Mouse (Mus musculus): Measurements from ENCODE around the gene Syne1. TPM values are rescaled to one million over a fixed set of nuclear protein-coding genes. Genes with fewer than 3 reads are reported as not detected.
A peak's percentile ranks its signal among the peaks of the same experiment; 100 is the strongest.

The Syne1 gene
- polyA plus RNA-seq, 1 experiment from 2014 or later = 18.2 TPM

GRCm38 (mm10) chr10:5336394-5336793 lies 214.9 kb downstream of the Syne1 start:
- H3K9me3 ChIP-seq (replicated peaks) = no peaks in the 10 kb centered on the region
- no peak overlapping the region for H3K9ac ChIP-seq (replicated peaks)
- H3K27ac ChIP-seq (replicated peaks) = no peak overlapping the region
- no peaks in the 10 kb centered on the region for H3K36me3 ChIP-seq
- no peak overlapping the region for H3K4me2 ChIP-seq
- ATAC-seq (ENCODE audit: low FRiP score) = no peak
- no peaks in the 10 kb centered on the region for H3K4me1 ChIP-seq
- no peaks in the 10 kb centered on the region for H3K27me3 ChIP-seq (replicated peaks)
- no peak overlapping the region for H3K4me3 ChIP-seq (replicated peaks)

DNA sequence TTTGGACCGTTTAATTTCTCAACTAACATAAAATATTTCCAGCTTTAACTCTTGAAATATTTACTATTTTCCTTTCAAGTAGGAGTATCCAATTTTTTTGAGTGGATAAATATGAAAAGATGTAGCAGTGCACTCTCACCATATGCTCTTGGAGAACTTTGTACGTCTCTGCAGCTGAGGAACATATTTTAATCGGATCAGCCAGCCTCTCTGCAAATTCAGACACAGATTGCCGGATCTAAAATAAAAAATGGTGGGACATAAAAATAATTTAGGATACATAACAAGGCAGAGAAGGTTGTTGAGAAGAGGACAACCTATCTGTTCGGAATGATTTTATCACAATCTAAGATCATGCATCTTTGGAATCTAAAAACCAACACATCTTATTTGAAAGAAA lies 218.5 kb downstream of the Syne1 start:
- Histone ChIP-seq H3K4me3 (replicated peaks) (no peak overlapping the region), H3K9ac (replicated peaks) (no peak overlapping the region), H3K27ac (replicated peaks) (no peak overlapping the region), H3K4me2 (no peak overlapping the region), H3K4me1 (no peaks in the 10 kb centered on the region), H3K27me3 (replicated peaks) (no peaks in the 10 kb centered on the region), H3K9me3 (replicated peaks) (no peaks in the 10 kb centered on the region), H3K36me3 (peaks cover 3% of the 10 kb centered on the region; the same call in 1 of the 2 replicates)
- ATAC-seq (ENCODE audit: low FRiP score) = no peak
- 92% methylated on average over 5 of the region's 5 CpGs for WGBS

- Histone ChIP-seq H3K9me3 (replicated peaks) (no peaks in the 10 kb centered on the region), H3K27ac (replicated peaks) (no peak overlapping the region), H3K4me1 (no peaks in the 10 kb centered on the region), H3K9ac (replicated peaks) (no peak overlapping the region), H3K36me3 (peaks cover 3% of the 10 kb centered on the region; the same call in 1 of the 2 replicates), H3K27me3 (replicated peaks) (no peaks in the 10 kb centered on the region), H3K4me2 (no peak overlapping the region), H3K4me3 (replicated peaks) (no peak overlapping the region)
- 80% methylated on average over 9 of the region's 9 CpGs for WGBS
- no peak for ATAC-seq (ENCODE audit: low FRiP score)
Observed at GRCm38 (mm10) chr10:5326716-5327115, 224.6 kb downstream of the Syne1 start.

DNA sequence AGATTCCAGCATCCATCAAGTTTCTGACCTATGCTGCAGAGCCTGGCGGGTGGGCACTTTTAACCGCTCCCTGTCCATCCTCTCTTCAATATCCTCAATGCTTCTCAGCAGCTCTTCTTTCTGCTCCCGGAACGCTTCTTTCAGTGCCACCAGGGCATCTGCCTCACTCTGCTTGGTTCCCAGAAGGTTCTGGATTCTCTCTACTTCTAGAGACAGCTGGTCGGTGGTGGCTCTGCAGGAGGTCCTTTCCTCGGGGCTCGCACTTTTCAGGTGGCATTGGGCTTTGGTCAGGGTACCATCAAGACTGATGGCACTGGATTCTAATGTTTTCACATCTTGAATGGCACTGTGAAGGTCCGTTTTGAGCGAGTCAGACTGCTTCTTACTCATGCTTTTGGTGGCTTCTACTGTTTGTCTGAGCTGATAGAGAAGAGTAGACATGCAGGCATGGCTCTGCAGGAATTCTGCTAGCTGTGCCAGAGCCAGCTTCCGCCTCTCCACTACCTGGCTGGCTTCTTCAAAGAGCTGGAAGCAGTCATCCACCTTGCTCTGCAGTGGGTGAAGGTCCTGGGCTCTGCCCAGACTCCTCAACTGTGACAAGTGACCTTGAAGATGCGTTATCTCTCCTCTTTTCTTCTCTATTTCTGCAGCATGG lies 227.4 kb downstream of the Syne1 start:
- Histone ChIP-seq H3K4me1 (no peaks in the 10 kb centered on the region), H3K4me3 (replicated peaks) (no peak overlapping the region), H3K4me2 (no peak overlapping the region), H3K27ac (replicated peaks) (no peak overlapping the region), H3K9ac (replicated peaks) (no peak overlapping the region), H3K9me3 (replicated peaks) (no peaks in the 10 kb centered on the region), H3K36me3 (no peaks in the 10 kb centered on the region), H3K27me3 (replicated peaks) (no peaks in the 10 kb centered on the region)
- no peak for ATAC-seq (ENCODE audit: low FRiP score)
- 94% methylated on average over 11 of the region's 11 CpGs for WGBS

GRCm38 (mm10) chr10:5322562-5322961 lies 228.7 kb downstream of the Syne1 start:
- no peak overlapping the region for H3K27ac ChIP-seq (replicated peaks)
- WGBS = 49% methylated on average over 7 of the region's 7 CpGs
- H3K36me3 ChIP-seq = no peaks in the 10 kb centered on the region
- H3K4me2 ChIP-seq = no peak overlapping the region
- H3K4me1 ChIP-seq = no peaks in the 10 kb centered on the region
- H3K9me3 ChIP-seq (replicated peaks) = no peaks in the 10 kb centered on the region
- no peaks in the 10 kb centered on the region for H3K27me3 ChIP-seq (replicated peaks)
- H3K4me3 ChIP-seq (replicated peaks) = no peak overlapping the region
- H3K9ac ChIP-seq (replicated peaks) = no peak overlapping the region
- ATAC-seq (ENCODE audit: low FRiP score) = no peak

DNA sequence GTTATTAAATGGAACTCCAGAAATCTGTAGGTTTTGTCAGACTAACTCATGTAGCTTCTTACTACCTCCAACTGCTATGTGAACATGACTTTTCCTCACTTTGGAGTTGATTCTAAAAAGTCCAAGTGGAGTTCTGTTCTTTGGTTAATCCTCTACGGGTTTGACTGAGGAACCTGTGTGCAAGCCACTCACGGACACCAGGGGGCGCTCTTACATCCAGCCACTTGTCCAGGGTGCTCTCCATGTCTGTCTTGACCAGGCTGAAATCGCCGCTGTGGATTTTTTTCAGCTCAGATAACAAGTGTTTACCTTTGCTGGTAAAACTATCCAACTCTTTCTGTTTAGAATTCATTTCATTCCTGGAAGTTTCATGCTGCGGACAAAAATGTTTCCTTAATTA lies 233.7 kb downstream of the Syne1 start:
- H3K27me3 ChIP-seq (replicated peaks) = no peaks in the 10 kb centered on the region
- no peak overlapping the region for H3K27ac ChIP-seq (replicated peaks)
- no peaks in the 10 kb centered on the region for H3K9me3 ChIP-seq (replicated peaks)
- no peak for ATAC-seq (ENCODE audit: low FRiP score)
- H3K36me3 ChIP-seq = 0 out of 2 replicates have a peak, but pooled peaks cover 2% of the 10 kb centered on the region
- no peak overlapping the region for H3K4me2 ChIP-seq
- H3K4me3 ChIP-seq (replicated peaks) = no peak overlapping the region
- H3K4me1 ChIP-seq = no peaks in the 10 kb centered on the region
- H3K9ac ChIP-seq (replicated peaks) = no peak overlapping the region
- WGBS = 28% methylated on average over 6 of the region's 6 CpGs

GRCm38 (mm10) chr10:5312437-5312836 lies 238.8 kb downstream of the Syne1 start:
- peaks cover 8% of the 10 kb centered on the region; the same call in 1 of the 2 replicates for H3K4me1 ChIP-seq
- H3K36me3 ChIP-seq = 0 out of 2 replicates have a peak, but pooled peaks cover 2% of the 10 kb centered on the region
- no peak overlapping the region for H3K27ac ChIP-seq (replicated peaks)
- no peak overlapping the region for H3K4me2 ChIP-seq
- no peak overlapping the region for H3K9ac ChIP-seq (replicated peaks)
- 57% methylated on average over 4 of the region's 4 CpGs for WGBS
- no peak overlapping the region for H3K4me3 ChIP-seq (replicated peaks)
- no peaks in the 10 kb centered on the region for H3K9me3 ChIP-seq (replicated peaks)
- no peaks in the 10 kb centered on the region for H3K27me3 ChIP-seq (replicated peaks)
- ATAC-seq (ENCODE audit: low FRiP score) = no peak

GRCm38 (mm10) chr10:5309961-5310713 lies 241.1 kb downstream of the Syne1 start:
- Histone ChIP-seq H3K36me3 (no peaks in the 10 kb centered on the region), H3K4me1 (peaks cover 8% of the 10 kb centered on the region; the same call in 1 of the 2 replicates), H3K4me3 (replicated peaks) (no peak overlapping the region), H3K4me2 (no peak overlapping the region), H3K9ac (replicated peaks) (no peak overlapping the region), H3K27me3 (replicated peaks) (no peaks in the 10 kb centered on the region), H3K27ac (replicated peaks) (no peak overlapping the region), H3K9me3 (replicated peaks) (no peaks in the 10 kb centered on the region)
- 0 out of 2 replicates have a peak, but pooled peaks have one; percentile 46 for ATAC-seq (ENCODE audit: low FRiP score)
- WGBS = 23% methylated on average over 4 of the region's 4 CpGs

- no peaks in the 10 kb centered on the region for H3K36me3 ChIP-seq
- no peak overlapping the region for H3K4me3 ChIP-seq (replicated peaks)
- no peak for ATAC-seq (ENCODE audit: low FRiP score)
- H3K27me3 ChIP-seq (replicated peaks) = no peaks in the 10 kb centered on the region
- no peak overlapping the region for H3K27ac ChIP-seq (replicated peaks)
- peak overlapping the region; percentile 9; the same call in 1 of the 2 replicates for H3K4me2 ChIP-seq
- H3K4me1 ChIP-seq = peaks cover 8% of the 10 kb centered on the region; the same call in 1 of the 2 replicates
- H3K9me3 ChIP-seq (replicated peaks) = no peaks in the 10 kb centered on the region
- no peak overlapping the region for H3K9ac ChIP-seq (replicated peaks)
- 48% methylated on average over 10 of the region's 10 CpGs for WGBS
Observed at GRCm38 (mm10) chr10:5309398-5309797, 241.9 kb downstream of the Syne1 start.

- H3K4me1 ChIP-seq = 0 out of 2 replicates have a peak, but pooled peaks cover 3% of the 10 kb centered on the region
- H3K4me2 ChIP-seq = no peak overlapping the region
- H3K27ac ChIP-seq (replicated peaks) = no peak overlapping the region
- 45% methylated on average over 6 of the region's 6 CpGs for WGBS
- no peak overlapping the region for H3K9ac ChIP-seq (replicated peaks)
- no peak for ATAC-seq (ENCODE audit: low FRiP score)
- no peaks in the 10 kb centered on the region for H3K9me3 ChIP-seq (replicated peaks)
- no peaks in the 10 kb centered on the region for H3K36me3 ChIP-seq
- H3K27me3 ChIP-seq (replicated peaks) = no peaks in the 10 kb centered on the region
- H3K4me3 ChIP-seq (replicated peaks) = no peak overlapping the region
Observed at GRCm38 (mm10) chr10:5305555-5305954, 245.7 kb downstream of the Syne1 start.

- Histone ChIP-seq H3K36me3 (no peaks in the 10 kb centered on the region), H3K4me1 (peaks cover 6% of the 10 kb centered on the region; the same call in 1 of the 2 replicates), H3K4me2 (no peak overlapping the region), H3K27me3 (replicated peaks) (no peaks in the 10 kb centered on the region), H3K4me3 (replicated peaks) (no peak overlapping the region), H3K9ac (replicated peaks) (no peak overlapping the region), H3K9me3 (replicated peaks) (no peaks in the 10 kb centered on the region), H3K27ac (replicated peaks) (no peak overlapping the region)
- no peak for ATAC-seq (ENCODE audit: low FRiP score)
- WGBS = 34% methylated on average over 7 of the region's 7 CpGs
Observed at GRCm38 (mm10) chr10:5295291-5295891, 255.9 kb downstream of the Syne1 start.

DNA sequence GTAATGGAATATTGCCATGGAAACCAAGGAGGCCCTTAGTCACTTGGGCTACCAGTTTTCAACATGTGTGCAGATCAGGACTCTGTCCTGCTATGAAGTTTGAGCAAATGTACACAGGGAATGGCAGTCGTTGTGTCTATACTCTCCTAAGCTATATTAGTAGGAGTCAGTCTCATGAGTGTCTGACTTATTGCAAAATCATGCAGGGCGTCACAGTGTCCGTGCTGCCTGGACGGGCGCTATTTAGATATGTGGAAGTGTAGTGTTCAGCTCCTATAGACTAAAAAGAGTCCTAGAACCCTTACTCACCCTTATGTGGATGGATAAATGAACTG lies 261.7 kb downstream of the Syne1 start:
- Histone ChIP-seq H3K27ac (replicated peaks) (0 out of 2 replicates have a peak overlapping the region, but pooled peaks have one; percentile 6), H3K9ac (replicated peaks) (no peak overlapping the region), H3K4me3 (replicated peaks) (no peak overlapping the region), H3K36me3 (no peaks in the 10 kb centered on the region), H3K27me3 (replicated peaks) (no peaks in the 10 kb centered on the region), H3K4me2 (no peak overlapping the region), H3K9me3 (replicated peaks) (no peaks in the 10 kb centered on the region), H3K4me1 (peaks cover 3% of the 10 kb centered on the region; the same call in 1 of the 2 replicates)
- 91% methylated on average over 5 of the region's 5 CpGs for WGBS
- ATAC-seq (ENCODE audit: low FRiP score) = no peak

Data from neural tube, embryonic 15.5 days (tissue).